8 mouse cellular contexts compared by ENCODE assay signal in the genomic region with DNA sequence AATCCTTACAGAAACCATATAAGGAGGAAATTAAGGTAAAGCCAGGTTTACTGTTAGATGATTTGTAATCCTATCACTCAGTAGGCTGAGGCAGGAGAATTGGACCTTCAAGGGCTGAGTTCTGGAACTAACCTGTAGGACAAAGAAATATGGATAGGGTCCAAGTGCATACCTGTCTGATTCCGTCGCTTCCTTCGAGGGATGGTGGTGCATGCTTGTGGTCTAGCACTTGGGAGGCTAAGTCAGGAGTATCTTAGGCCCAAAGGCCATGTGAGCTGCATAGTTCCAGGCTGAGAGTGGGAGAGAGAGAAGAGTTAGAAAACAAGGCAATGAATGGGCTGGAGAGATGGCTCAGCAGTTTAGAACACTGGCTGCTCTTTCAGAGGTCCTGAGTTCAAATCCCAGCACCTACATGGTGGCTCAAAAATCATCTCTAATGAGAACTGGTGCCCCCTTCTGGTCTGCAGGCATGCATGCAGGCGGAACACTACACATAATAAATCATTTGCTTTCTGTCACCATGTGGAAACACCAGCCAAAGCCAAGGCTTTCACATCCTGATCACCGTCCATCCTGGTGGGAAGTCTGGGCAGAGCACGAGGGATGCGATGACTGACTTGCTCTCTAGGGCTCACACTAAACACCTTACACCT. TPM values are rescaled to one million over a fixed set of nuclear protein-coding genes. Genes with fewer than 3 reads are reported as not detected.
DNase-seq lines count a peak whose midpoint lies in the region; ATAC-seq and TF ChIP-seq lines count a peak whose summit lies in the region.

No protein-coding gene starts in this region.

- H3K4me2 ChIP-seq in CH12.LX (ENCODE audit: insufficient read depth, low read depth, poor library complexity, severe bottlenecking): peak overlapping the region; percentile 99
- peak overlapping the region; percentile 92; the same call in 1 of the 2 replicates for H3K4me2 ChIP-seq in forebrain, embryonic 11.5 days (ENCODE audit: low read depth, low read length, severe bottlenecking)
- H3K4me2 ChIP-seq in kidney, postnatal 0 days (ENCODE audit: low read length): peak overlapping the region; percentile 75
- H3K4me2 ChIP-seq in midbrain, embryonic 15.5 days: peak overlapping the region; percentile 92

- H3K4me1 ChIP-seq in CH12.LX (ENCODE audit: control insufficient read depth in 1 of 2, insufficient read depth in 2 of 2): peaks cover 2 to 28% of the 10 kb centered on the region in 2 experiments; a peak in 3 of 4 replicates
- H3K4me1 ChIP-seq in forebrain, embryonic 11.5 days (replicated peaks; ENCODE audit: control insufficient read depth, insufficient read depth, low read length): peaks cover 7% of the 10 kb centered on the region; the same call in 1 of the 2 replicates
- peaks cover 7% of the 10 kb centered on the region; the same call in 1 of the 2 replicates for H3K4me1 ChIP-seq in kidney, postnatal 0 days (replicated peaks; ENCODE audit: insufficient read depth, low read length)
- H3K4me1 ChIP-seq in midbrain, embryonic 15.5 days: peaks cover 17% of the 10 kb centered on the region

- ATAC-seq in forebrain, embryonic 11.5 days (replicated peaks; ENCODE audit: low FRiP score): no peak
- no peak for ATAC-seq in kidney, postnatal 0 days (replicated peaks; ENCODE audit: low FRiP score, low read depth)
- ATAC-seq in midbrain, embryonic 15.5 days (replicated peaks): no peak

- H3K27ac ChIP-seq in CH12.LX (ENCODE audit: insufficient read depth, low read depth): no peak overlapping the region
- no peak overlapping the region for H3K27ac ChIP-seq in forebrain, embryonic 11.5 days (ENCODE audit: low read depth, low read length)
- no peak overlapping the region for H3K27ac ChIP-seq in kidney, postnatal 0 days
- no peak overlapping the region for H3K27ac ChIP-seq in midbrain, embryonic 15.5 days

- peaks cover 26% of the 10 kb centered on the region for H3K79me2 ChIP-seq in CH12.LX (replicated peaks; ENCODE audit: control insufficient read depth, extremely low read depth, insufficient read depth, poor library complexity, severe bottlenecking)

- TF ChIP-seq CTCF in CH12.LX (conservative IDR thresholded peaks at IDR 0.05 in 1 of 2, IDR thresholded peaks at IDR 0.05 in 1 of 2; ENCODE audit: low read depth in 2 of 2, low read length in 2 of 2): peak; percentile 33 to 58; a peak in 3 of 4 replicates
- peak; percentile 62 for TF ChIP-seq CTCF in kidney, postnatal 0 days (IDR thresholded peaks at IDR 0.05; ENCODE audit: low read depth)

- no peaks in the 10 kb centered on the region for H3K27me3 ChIP-seq in CH12.LX (replicated peaks)
- H3K27me3 ChIP-seq in forebrain, embryonic 11.5 days (ENCODE audit: control insufficient read depth, insufficient read depth, low read length): no peaks in the 10 kb centered on the region
- no peaks in the 10 kb centered on the region for H3K27me3 ChIP-seq in kidney, postnatal 0 days (ENCODE audit: insufficient read depth, low read length)
- H3K27me3 ChIP-seq in midbrain, embryonic 15.5 days (replicated peaks): no peaks in the 10 kb centered on the region

- dilution Hi-C loops in CH12.LX (cut with MboI; ENCODE audit: extremely low pct_ligation_motif_present, extremely low pct_unique_long_range_greater_than_20kb, low sequenced_read_pairs): no loop called here

- peaks cover 8% of the 10 kb centered on the region for H3K9me3 ChIP-seq in CH12.LX (replicated peaks; ENCODE audit: low read length)
- H3K9me3 ChIP-seq in forebrain, embryonic 11.5 days (ENCODE audit: control insufficient read depth, low read length): no peaks in the 10 kb centered on the region
- no peaks in the 10 kb centered on the region for H3K9me3 ChIP-seq in kidney, postnatal 0 days (replicated peaks; ENCODE audit: low read length)
- no peaks in the 10 kb centered on the region for H3K9me3 ChIP-seq in midbrain, embryonic 15.5 days

- peak; percentile 16 for DNase-seq in embryo, embryonic 10 days (ENCODE audit: low spot score)
- DNase-seq in embryo, embryonic 11 days: no peak
- DNase-seq in CH12.LX (ENCODE audit: extremely low read depth): peak; percentile 46
- no peak for DNase-seq in forebrain, embryonic 11.5 days (ENCODE audit: low spot score)
- peak; percentile 44 for DNase-seq in kidney, postnatal 0 days (ENCODE audit: low spot score)
- DNase-seq in ovary, postnatal 10 days (ENCODE audit: low spot score): no peak
- DNase-seq in layer of hippocampus, adult 8-10 months (ENCODE audit: low spot score in 2 of 2): no peak

- peak overlapping the region; percentile 99 for H3K9ac ChIP-seq in CH12.LX (ENCODE audit: insufficient read depth, low read depth)
- H3K9ac ChIP-seq in forebrain, embryonic 11.5 days (ENCODE audit: low read length): no peak overlapping the region
- no peak overlapping the region for H3K9ac ChIP-seq in kidney, postnatal 0 days (ENCODE audit: low read depth, low read length)
- no peak overlapping the region for H3K9ac ChIP-seq in midbrain, embryonic 15.5 days

- no peak for TF ChIP-seq EP300 in CH12.LX (IDR thresholded peaks at IDR 0.05; ENCODE audit: low read length)

- TF ChIP-seq RAD21 in CH12.LX (IDR thresholded peaks at IDR 0.05; ENCODE audit: low read depth, low read length): peak; percentile 5

- H3K4me3 ChIP-seq in CH12.LX (replicated peaks in 1 of 3; ENCODE audit: low read depth in 2 of 3, low read length in 2 of 3, poor library complexity in 1 of 3): peak overlapping the region; percentile 84 to 93 (median 86)
- H3K4me3 ChIP-seq in forebrain, embryonic 11.5 days (ENCODE audit: low read depth, low read length): no peak overlapping the region
- H3K4me3 ChIP-seq in kidney, postnatal 0 days (replicated peaks; ENCODE audit: low read depth, low read length): peak overlapping the region; percentile 56
- peak overlapping the region; percentile 65 for H3K4me3 ChIP-seq in midbrain, embryonic 15.5 days

- peak; percentile 21; the same call in 1 of the 2 replicates for TF ChIP-seq POLR2A in CH12.LX (IDR thresholded peaks at IDR 0.05; ENCODE audit: low read depth, low read length)

- peaks cover 7 to 38% of the 10 kb centered on the region in 2 experiments for H3K36me3 ChIP-seq in CH12.LX (replicated peaks in 1 of 2; ENCODE audit: control insufficient read depth in 1 of 2, insufficient read depth in 1 of 2, low read length in 1 of 2)
- no peaks in the 10 kb centered on the region; the same call in 1 of the 2 replicates for H3K36me3 ChIP-seq in forebrain, embryonic 11.5 days (ENCODE audit: control insufficient read depth, insufficient read depth, low read length)
- no peaks in the 10 kb centered on the region for H3K36me3 ChIP-seq in kidney, postnatal 0 days (ENCODE audit: insufficient read depth, low read length)
- H3K36me3 ChIP-seq in midbrain, embryonic 15.5 days (replicated peaks): peaks cover 3% of the 10 kb centered on the region; the same call in 1 of the 2 replicates

- WGBS in forebrain, embryonic 11.5 days: 97% methylated on average over 7 of the region's 7 CpGs
- WGBS in kidney, postnatal 0 days: 90% methylated on average over 7 of the region's 7 CpGs
- 97% methylated on average over 7 of the region's 7 CpGs for WGBS in midbrain, embryonic 15.5 days

- in situ Hi-C loops in CH12.LX (cut with MboI; ENCODE audit: low pct_ligation_motif_present, low pct_unique_long_range_greater_than_20kb, low sequenced_read_pairs): no loop called here

RNA-seq across cellular contexts. Expression of gene Cops7a, which starts 1.3 kb away (rescaled TPM):
- total RNA-seq in CH12.LX (2012; rRNA removed): 85.6 and 104 TPM in 2 replicates
- 62.8 and 73.2 TPM in 2 replicates for total RNA-seq in CH12.LX (2014; rRNA removed)
- 98.6 and 114 TPM in 2 replicates for polyA plus RNA-seq in CH12.LX (2012; ENCODE audit: insufficient read length, low read depth)
- polyA plus RNA-seq in forebrain, embryonic 11.5 days (2014; fragmentation: Nextera tagmentation; extraction: Ambion mirVana): 111 and 122 TPM in 2 replicates
- polyA plus RNA-seq in kidney, postnatal 0 days (2015; fragmentation: Nextera tagmentation; extraction: Ambion mirVana): 153 and 157 TPM in 2 replicates
- polyA plus RNA-seq in midbrain, embryonic 15.5 days (2015; fragmentation: Nextera tagmentation; extraction: Ambion mirVana): 94.5 and 95.5 TPM in 2 replicates
- 100 to 1,000 TPM; 129 to 152 (median 145) TPM for total RNA-seq in layer of hippocampus, adult 8-10 months (2022)

RNA-seq across cellular contexts. Expression of gene Pianp, which starts 29.9 kb away (rescaled TPM):
- total RNA-seq in CH12.LX (2012; rRNA removed): 0.08 TPM in 1 of 2 replicates, not detected in the other
- not detected in 2 replicates for total RNA-seq in CH12.LX (2014; rRNA removed)
- polyA plus RNA-seq in CH12.LX (2012; ENCODE audit: insufficient read length, low read depth): not detected in 2 replicates
- 2.5 TPM in 2 replicates for polyA plus RNA-seq in forebrain, embryonic 11.5 days (2014; fragmentation: Nextera tagmentation; extraction: Ambion mirVana)
- polyA plus RNA-seq in kidney, postnatal 0 days (2015; fragmentation: Nextera tagmentation; extraction: Ambion mirVana): 2.0 and 2.1 TPM in 2 replicates
- 70.8 and 75.8 TPM in 2 replicates for polyA plus RNA-seq in midbrain, embryonic 15.5 days (2015; fragmentation: Nextera tagmentation; extraction: Ambion mirVana)
- total RNA-seq in layer of hippocampus, adult 8-10 months (2022): 100 to 1,000 TPM; 115 to 179 (median 146) TPM

RNA-seq across cellular contexts. Expression of gene Mlf2, which starts 35.4 kb away (rescaled TPM):
- total RNA-seq in CH12.LX (2012; rRNA removed): 116 and 129 TPM in 2 replicates
- 109 and 124 TPM in 2 replicates for total RNA-seq in CH12.LX (2014; rRNA removed)
- 203 and 210 TPM in 2 replicates for polyA plus RNA-seq in CH12.LX (2012; ENCODE audit: insufficient read length, low read depth)
- polyA plus RNA-seq in forebrain, embryonic 11.5 days (2014; fragmentation: Nextera tagmentation; extraction: Ambion mirVana): 450 and 480 TPM in 2 replicates
- polyA plus RNA-seq in kidney, postnatal 0 days (2015; fragmentation: Nextera tagmentation; extraction: Ambion mirVana): 348 and 352 TPM in 2 replicates
- 559 and 568 TPM in 2 replicates for polyA plus RNA-seq in midbrain, embryonic 15.5 days (2015; fragmentation: Nextera tagmentation; extraction: Ambion mirVana)
- 100 to 1,000 TPM; 564 to 596 (median 590) TPM for total RNA-seq in layer of hippocampus, adult 8-10 months (2022)

RNA-seq across cellular contexts. Expression of gene Zfp384, which starts 42.4 kb away (rescaled TPM):
- total RNA-seq in CH12.LX (2012; rRNA removed): 14.0 and 14.5 TPM in 2 replicates
- 14.9 and 17.0 TPM in 2 replicates for total RNA-seq in CH12.LX (2014; rRNA removed)
- polyA plus RNA-seq in CH12.LX (2012; ENCODE audit: insufficient read length, low read depth): 32.0 and 34.4 TPM in 2 replicates
- polyA plus RNA-seq in forebrain, embryonic 11.5 days (2014; fragmentation: Nextera tagmentation; extraction: Ambion mirVana): 9.0 and 10.2 TPM in 2 replicates
- polyA plus RNA-seq in kidney, postnatal 0 days (2015; fragmentation: Nextera tagmentation; extraction: Ambion mirVana): 11.3 and 11.4 TPM in 2 replicates
- polyA plus RNA-seq in midbrain, embryonic 15.5 days (2015; fragmentation: Nextera tagmentation; extraction: Ambion mirVana): 19.1 and 19.9 TPM in 2 replicates
- 10 to 100 TPM; 44.6 to 54.5 (median 50.6) TPM for total RNA-seq in layer of hippocampus, adult 8-10 months (2022)

RNA-seq across cellular contexts. Expression of gene Ptms, which starts 46.7 kb away (rescaled TPM):
- 11.0 and 12.8 TPM in 2 replicates for total RNA-seq in CH12.LX (2012; rRNA removed)
- total RNA-seq in CH12.LX (2014; rRNA removed): 7.0 and 8.1 TPM in 2 replicates
- polyA plus RNA-seq in CH12.LX (2012; ENCODE audit: insufficient read length, low read depth): 96.6 and 99.6 TPM in 2 replicates
- polyA plus RNA-seq in forebrain, embryonic 11.5 days (2014; fragmentation: Nextera tagmentation; extraction: Ambion mirVana): 369 and 455 TPM in 2 replicates
- polyA plus RNA-seq in kidney, postnatal 0 days (2015; fragmentation: Nextera tagmentation; extraction: Ambion mirVana): 359 and 399 TPM in 2 replicates
- 880 and 884 TPM in 2 replicates for polyA plus RNA-seq in midbrain, embryonic 15.5 days (2015; fragmentation: Nextera tagmentation; extraction: Ambion mirVana)
- total RNA-seq in layer of hippocampus, adult 8-10 months (2022): 100 to 1,000 TPM; 881 to 936 (median 911) TPM

Comparison
In these comparisons a context has a peak if more than half of its experiments do, and no peak if none do; other contexts are left out.
1. DNase-seq: peak in embryo, embryonic 10 days (single experiment), CH12.LX (single experiment) and kidney, postnatal 0 days (single experiment); none in embryo, embryonic 11 days (single experiment), forebrain, embryonic 11.5 days (single experiment), ovary, postnatal 10 days (single experiment) and layer of hippocampus, adult 8-10 months (0 of 2).
2. RNA of gene Pianp, which starts 29.9 kb away (polyA plus RNA-seq): 70.8 to 75.8 TPM in midbrain, embryonic 15.5 days; 2.5 TPM in forebrain, embryonic 11.5 days, 2.0 to 2.1 TPM in kidney, postnatal 0 days and not detected in CH12.LX; every median in the first group is over 10 times any median in the second.
3. Peak in every context shown above with its lines, with median percentiles within 50 percentile points of each other: H3K4me2 ChIP-seq.